Mouse (Mus musculus) retina, postnatal 1 day (tissue): ENCODE results near the gene Gm42517.

ENCODE experiments used
- DNase-seq: peaks from one replicate; pipeline ENCODE4 v3.0.0-alpha.2; 2012

The Gm42517 gene

DNA sequence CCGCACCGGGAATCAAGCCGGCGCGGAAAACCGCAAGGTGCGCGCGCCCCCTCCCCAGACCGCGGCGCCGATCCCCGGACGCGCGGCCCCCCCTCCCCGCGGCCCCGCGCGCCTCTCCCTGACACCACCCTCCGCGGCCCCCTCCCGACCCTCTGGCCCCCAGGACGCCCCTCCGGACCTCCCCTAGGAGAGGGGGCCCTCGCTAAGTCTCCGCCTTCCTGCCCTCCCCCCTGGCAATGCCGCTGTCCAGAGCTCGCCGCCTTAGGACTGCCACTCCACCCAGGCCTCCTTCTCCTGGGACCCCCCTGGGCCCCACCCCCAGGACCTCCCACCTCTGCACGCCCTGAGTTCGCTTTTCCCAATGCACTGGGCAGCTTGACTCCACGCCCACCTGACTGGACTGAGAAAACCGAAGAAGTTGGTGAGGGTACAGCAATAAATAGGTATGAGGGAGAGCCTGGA, at the start of gene Gm42517:
Gene Gm42517, minus strand, starts transcription at position 52 of the 462 bp plus-strand sequence.
- DNase-seq = peak; percentile 41

DNA sequence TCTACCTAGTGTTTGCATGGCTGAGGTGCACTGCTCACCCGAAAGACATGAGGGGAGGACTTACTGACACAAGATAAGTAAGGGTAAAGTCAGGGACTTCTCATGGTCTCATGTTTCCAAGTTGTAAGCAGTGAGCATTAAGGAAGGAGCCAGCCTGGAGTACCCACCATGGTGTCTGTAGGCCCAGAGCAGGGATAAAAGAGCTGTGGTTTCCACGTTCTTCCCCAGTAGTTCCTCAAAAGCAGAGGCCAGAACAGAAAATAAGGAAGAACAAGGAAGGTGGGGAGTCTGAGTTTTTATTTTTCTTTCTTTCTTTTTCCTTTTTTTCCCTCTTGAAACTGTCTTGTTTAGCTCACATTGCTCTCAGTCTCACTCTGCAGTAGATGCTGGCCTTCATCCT, 47.0 kb upstream of the Gm42517 start:
- DNase-seq = no peak

DNA sequence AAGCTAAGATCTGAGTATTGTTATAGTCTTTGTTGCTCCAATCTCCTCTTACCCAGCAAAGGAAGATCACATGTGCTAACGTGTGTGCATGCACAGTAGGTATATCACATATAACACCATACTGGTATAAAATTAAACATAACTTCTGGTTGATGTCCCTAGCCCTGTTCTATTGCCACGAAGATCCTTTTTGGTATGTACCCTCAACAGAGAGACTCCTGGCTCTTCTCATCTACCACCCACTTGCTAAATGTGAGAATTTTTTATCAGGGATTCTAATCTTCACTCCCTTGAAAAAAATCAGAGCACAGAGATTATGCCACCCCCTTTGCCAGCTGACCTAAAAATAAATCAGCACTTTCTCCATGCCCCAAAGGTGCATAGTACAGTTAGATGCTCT, 39.3 kb upstream of the Gm42517 start:
- DNase-seq = no peak

DNA sequence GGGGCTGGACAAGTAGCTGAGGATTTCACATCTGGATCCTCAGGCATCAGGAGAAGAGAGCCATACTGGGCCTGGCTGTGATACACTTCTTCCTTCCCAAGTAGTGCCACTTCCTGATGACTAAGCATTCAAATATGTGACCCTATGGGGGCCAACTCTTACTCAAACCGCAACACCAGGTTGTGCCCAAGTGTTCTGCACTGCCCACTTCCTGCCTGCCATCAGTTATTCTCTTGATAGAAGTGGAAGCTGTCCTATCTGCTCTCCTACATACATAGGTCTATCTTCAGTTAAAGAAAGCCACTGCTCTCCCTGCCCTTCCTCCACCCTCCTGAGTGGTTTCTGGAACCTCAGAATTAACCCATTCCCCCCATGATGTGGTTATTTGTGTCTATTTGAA, 37.7 kb upstream of the Gm42517 start:
- DNase-seq = no peak

DNA sequence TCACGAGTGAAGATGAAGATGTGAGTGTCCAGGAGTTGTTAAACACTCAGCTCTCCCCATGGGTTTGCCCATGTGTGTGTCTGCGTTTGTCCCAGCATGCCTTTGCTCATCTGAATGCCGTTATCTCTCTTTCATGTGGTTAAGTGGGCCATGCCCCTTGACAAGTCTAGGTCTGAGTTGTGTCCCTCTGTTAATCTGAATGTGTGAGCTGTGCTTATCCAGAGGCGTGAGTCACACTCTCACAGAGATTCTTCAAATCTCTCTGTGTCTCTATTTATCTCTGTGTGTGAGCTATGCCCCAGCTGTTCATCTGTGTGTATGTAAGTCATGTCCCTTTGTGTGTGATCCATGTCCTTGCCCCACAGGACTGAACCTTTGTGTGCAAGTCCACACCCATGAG, 35.7 kb upstream of the Gm42517 start:
- DNase-seq = no peak

DNA sequence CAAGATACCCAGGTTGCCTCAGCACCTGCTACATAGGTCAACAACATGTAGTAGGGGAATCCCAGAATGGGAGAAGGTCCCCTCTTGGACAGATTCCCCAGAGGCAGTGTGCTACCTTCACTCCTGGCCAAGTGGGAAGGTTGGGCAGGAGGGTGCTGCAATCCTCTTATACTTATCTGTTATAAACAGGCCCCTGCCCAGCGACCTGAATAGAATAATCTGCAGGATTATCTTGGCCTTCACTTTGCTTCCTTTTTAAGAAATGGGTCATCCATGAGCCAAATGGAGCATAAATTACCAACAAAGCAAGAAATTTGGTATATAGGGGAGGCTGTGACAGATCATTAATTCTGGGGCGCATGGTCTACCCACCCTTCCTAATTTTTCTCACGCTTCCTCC, 22.0 kb upstream of the Gm42517 start:
- peak; percentile 56 for DNase-seq

DNA sequence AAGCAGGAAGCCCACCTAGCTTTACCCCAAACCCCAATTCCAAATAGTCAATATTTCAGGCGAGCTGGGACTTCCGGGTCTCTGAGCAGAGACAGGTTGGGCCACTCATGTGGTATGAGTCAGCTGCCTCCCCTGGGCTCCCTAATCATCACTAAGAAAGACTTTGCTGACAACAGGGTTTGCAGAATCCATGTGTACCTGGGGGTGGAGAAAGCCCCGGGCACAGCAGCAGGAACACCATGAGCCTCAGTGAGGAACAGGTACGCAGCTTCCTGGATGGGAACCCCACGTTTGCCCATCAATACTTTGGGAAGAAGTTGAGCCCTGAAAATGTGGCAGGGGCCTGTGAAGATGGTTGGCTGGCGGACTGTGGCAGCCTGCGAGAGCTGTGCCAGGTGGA, 20.5 kb upstream of the Gm42517 start, which contains the start of gene Pde6b:
Gene Pde6b, plus strand, starts transcription at position 191 of the 400 bp plus-strand sequence.
- DNase-seq = no peak

DNA sequence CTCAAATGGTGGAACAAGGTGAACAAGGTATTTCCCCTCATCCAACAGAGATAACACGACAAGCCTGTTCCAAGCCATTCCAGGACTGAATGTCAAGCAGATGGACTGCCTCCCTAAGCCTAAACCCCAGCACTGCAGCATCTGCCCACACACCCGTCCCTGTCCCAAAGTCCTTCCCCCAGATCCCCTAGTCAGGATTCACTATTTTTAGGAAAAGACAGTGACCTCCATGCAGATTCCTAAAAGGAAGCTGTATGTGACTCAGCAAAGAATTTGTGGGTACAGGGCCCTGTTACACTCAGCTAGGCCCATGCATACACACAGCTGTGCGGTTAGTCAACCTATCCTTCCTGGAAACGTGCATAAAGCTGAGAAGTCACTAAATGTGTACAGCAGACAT, 18.7 kb upstream of the Gm42517 start:
- DNase-seq = no peak

DNA sequence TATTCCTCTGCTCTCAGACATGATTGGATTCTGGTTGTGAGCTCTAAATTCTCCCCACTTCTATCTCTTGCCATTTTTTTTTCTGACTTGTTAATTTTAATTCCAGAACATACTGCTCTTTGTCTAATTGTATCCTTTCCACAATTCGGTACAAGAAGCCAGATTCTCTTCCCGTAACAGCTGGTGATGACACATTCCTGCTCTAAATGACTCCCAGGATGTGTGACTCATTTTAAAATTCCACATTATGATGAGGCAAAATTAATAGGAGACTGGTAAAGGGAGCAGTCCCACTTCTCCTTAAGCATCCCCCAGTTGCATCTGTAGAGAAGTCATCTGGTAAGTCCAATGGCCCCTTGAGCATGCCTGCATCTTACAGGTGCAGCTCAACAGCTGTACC, 17.9 kb upstream of the Gm42517 start:
- DNase-seq = no peak

DNA sequence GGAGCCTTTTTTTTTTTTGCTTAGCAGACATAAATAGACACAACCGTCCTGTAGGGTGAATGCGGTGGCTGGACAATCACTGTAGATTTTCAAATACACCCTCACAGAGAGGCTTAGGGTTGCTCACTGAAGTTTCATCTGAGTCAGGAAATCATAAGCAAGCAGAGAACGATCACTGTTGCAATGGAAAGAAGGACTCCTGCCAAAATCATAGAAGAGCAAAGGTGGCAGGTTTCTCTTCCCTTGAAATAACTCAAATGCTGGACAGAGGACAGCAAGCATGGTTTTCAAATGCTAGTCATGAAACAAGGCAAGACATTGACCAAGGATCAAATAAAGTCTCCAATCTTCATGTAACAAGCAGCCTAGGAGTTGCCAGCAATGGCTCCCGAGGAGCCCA, 10.6 kb upstream of the Gm42517 start:
- DNase-seq = no peak

DNA sequence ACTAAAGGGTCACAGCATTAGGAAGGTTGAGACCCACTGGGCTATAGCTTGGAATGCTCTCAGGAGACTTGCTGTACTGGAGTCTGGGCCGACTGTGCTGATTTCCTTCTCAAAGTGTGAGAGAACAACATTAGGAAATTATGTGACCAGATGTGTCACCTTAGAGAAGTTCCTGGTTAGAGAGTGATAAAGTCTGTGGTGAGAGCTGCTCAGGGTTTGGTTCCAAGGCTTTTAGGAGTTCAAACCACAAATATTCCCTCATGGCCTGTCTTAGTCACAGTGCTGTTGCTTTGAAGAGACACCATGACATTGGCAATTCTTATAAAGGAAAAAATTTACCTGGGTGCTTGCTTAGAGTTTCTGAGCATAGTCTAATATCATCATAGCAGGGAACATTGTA, 8.3 kb upstream of the Gm42517 start:
- DNase-seq = no peak

DNA sequence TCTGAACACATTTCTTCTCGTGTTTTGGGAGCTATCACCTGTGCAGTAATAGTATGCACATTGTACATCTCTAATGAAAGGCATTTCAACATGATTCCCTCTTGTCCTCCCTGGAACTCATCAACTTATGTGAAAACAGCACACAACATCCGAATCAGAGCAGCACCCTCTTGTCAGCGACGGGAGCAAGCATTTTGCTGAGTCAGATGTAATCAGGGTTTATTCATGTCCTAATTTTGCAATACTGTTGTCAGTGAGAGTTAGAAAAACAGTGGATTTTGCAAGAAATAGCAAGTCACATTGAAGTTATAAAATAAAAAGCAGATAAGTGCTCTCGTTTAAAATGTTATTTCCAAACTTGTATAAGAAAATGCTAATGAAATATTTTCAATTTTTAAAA, 6.4 kb upstream of the Gm42517 start:
- DNase-seq = no peak

DNA sequence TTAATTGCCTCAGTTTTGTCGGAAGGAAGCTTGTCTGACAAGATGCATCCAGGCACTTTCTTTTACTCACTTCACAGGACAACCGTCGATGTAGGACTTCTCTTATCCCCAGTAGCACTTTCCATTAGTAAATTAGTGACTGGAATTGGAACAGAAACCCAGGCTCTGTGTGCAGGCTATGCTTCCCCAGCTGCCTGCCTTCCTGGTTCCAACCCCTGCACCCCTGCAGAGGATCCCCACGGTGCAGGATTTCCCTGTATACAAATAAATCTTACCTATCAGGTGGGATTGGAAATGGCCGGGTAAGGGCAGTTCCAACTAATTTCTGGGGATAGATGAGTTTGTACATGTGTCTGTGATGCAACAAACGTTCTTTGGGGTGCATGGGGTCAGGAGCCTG, 2.2 kb upstream of the Gm42517 start:
- DNase-seq = no peak

DNA sequence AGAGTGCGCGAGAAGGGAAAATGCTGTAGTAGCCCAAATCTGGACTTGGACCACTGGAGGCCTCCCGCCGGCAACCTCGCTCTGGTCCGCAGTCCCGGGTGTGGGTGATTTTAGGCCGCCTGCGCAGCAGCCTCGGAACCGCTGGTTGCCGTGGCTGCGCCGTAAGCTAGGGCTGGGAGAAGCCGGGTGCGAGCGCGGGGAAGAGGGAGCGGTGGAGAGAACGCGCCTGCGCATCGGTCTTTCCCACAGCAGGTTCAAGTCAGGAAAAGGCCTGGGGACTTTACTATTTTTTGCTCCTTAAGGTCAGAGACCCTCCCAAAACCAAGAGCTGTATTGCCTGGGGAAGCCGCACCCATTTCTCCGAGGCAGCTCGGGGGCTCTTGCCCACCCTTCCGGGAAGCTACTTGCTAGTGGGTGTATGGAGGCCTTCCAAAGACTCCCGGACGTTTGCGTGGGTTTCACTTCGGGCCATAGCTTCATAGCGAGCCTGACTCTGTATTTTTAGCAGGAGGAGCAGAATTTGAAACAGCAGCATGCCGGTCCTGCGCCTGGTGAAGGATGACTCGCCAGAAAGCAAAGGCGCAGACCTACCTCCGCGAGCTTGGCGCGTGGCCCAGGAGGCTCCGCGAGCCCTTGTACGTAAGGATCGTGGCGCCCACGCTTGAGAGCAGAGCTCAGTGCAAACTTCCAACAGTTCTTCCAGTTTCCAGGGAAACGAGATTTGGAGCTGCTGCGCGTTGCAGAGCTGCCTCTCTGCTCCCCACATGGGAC, 1.3 kb upstream of the Gm42517 start:
- DNase-seq = peak; percentile 53

DNA sequence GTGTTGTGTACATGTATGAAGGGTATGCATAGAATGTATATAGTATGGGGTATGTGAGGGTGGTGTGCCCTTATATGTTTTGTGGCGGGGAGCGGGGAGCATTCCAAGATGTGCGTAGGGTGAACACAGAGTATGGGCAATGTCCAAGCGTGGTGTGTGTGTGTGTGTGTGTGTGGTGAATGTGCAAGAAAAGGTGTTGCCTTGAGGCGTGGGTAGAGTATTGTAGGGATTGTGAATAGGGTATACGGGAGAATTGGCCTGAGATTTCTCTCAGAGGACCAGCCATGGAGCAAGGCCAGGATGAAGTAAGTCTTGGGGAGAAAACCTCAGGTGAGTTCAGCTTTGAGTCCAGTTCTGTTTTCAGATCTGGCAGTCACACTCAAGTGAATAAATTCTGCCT, 724 bp upstream of the Gm42517 start:
- DNase-seq = peak; percentile 21

DNA sequence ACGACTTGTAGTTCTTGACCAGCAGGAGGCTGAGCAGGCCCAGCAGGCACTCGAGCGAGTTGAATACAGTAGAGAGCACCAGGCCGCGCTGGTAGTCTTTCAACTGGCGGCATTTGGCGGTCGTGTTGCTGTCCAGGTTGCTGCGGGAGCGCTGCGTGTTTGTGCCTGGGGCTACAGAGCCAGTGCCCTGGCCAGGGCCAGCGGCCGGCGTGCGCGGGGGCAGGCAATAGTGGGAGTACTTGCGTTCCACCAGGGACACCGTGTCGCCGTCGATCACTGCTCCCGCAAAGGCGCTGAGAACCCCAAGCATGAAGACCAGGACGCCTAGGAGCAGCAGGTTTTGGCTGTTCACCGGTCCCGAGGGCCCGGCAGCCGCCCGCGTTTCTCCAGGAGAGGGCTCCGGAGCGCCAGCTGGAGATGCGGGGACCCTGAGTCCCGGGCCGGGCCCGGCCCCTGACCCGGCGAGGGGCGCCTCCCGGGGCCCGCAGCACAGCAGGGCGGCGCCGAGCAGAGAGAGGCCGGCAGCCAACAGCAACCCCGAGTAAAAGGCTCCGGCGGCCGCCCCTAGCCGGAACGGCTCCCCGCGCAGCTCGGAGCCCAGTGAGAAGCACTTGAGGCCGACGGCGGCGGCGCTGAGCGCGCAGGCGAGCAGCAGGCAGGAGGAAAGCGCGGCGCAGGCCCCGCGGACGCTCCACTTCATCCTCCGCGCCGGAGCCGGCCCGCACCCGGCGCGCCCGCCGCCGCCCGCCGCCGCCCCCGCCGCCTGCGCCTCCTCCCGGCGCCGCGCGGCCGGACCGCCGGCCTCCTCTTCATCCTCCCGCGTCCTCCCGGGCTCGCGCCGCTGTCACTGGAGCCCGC, 509 bp downstream of the Gm42517 start:
- DNase-seq = peak; percentile 63

DNA sequence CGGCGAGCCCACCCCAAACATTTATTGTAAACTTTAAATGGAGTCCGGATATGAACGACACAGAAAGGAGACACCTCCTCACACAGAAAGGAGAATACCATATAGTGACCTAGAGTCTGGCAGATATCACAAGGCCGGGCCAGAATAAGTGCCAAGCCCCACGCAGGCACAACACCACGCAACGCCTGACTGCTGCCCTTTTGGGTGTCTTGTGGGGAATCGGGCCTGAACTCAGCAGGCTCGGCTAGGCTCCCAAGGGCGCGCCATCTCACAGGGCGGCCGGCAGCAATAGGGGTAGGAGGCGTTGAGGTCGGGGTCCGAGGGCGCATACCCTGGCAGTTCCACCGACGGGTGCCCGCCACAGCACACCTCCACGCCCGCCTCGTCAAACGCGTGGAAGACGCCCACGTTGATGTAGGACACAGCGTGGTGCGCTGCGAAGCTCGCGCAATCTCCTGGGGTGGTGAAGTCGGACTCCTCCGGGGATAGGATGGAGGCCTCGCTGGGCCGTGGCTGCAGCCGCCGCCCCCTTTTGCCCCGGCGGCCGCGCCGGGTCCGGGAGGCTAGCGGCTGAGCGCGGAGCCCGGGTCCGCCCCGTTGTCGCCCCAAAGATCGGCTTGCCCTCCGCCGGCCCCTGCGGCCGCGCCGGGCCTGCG, 1.3 kb downstream of the Gm42517 start:
- DNase-seq = peak; percentile 3

DNA sequence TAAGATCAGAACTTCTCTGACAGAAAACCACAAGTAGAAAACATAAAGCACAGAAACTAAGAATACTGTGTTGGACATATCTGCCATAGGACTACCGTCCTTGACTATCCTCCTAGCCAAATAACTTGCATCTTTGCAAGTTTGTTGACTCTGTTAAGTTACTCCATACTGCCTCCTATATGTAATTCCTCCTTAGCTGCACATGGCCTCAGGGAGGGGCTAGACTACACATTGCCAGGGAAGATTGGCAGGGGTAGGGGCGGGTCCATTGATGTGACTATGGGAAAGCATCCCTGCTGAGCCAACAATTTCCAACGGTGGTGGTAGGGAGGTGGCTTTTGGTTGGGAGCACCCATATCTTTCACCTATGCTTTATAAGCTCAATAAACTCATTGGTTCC, 5.4 kb downstream of the Gm42517 start:
- peak; percentile 25 for DNase-seq

DNA sequence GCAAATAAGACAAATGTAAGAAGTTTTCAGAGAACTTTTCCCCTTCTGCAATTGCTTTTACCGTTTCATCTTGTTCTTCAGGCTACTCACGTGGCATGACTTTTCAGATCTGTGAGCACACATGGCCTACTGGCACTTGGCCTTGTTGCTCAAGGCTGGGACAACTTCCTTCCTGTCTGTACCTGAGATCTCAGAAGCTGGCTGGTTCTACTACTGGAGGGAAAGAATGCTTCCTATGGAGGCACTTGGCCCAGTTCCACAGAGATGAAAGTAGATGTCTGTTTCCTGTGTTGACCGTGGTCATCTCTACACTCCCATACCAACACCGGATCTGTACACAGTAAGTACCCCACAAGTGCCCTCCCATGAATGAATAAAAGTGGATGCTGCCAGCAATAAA, 7.5 kb downstream of the Gm42517 start:
- no peak for DNase-seq

DNA sequence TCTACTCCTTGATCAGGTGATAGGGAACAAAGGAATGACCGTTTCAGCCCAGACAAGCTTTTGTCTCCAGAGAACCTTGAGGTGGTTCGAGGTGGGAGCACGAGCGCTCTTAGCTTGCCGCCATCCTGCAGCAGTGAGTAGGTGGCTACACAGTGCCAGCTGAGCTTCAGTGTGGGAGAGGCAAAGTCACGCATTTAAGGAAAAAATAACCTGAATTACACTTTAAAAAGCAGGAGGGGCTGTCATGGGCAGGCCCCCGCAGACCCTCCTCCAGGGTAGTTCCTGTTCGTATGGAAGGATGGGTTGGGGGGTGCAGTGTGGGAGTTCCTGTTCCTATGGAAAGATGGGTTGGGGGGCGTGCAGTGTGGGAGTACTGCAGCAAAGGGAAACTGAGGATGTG, 8.2 kb downstream of the Gm42517 start:
- no peak for DNase-seq

DNA sequence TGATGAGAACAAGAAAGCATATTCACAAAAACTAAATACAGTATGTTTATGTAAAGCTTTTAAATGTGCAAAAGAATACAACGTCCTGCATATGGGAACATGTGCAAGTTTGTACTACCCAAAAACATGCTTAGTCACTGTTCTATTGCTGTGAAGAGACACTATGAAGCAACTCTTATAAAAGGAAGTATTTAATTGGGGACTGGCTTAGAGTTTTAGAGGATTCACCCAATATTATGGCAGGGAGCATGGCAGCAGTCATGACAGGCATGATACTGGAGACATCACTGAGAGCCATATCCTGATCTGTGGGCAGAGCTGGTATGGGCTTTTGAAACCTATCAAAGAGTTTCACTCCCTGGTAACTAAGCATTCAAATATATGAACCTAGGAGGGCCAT, 9.9 kb downstream of the Gm42517 start:
- no peak for DNase-seq

DNA sequence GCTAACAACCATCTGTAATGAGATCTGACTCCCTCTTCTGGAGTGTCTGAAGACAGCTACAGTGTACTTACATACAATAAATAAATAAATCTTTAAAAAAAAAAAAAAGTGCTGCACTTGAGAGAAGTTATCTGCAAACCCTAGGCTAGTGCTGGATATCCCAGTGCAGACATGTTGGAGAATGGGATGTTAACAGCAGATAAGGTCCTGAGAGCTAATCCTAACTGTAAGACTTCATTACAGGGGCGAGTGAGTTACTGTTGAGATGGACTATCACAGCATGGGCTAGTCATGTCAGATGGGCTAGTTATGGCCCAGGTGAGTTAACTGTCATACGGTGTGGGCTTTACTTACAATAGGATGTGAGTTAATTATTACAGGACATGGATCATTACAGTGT, 13.7 kb downstream of the Gm42517 start:
- DNase-seq = no peak

DNA sequence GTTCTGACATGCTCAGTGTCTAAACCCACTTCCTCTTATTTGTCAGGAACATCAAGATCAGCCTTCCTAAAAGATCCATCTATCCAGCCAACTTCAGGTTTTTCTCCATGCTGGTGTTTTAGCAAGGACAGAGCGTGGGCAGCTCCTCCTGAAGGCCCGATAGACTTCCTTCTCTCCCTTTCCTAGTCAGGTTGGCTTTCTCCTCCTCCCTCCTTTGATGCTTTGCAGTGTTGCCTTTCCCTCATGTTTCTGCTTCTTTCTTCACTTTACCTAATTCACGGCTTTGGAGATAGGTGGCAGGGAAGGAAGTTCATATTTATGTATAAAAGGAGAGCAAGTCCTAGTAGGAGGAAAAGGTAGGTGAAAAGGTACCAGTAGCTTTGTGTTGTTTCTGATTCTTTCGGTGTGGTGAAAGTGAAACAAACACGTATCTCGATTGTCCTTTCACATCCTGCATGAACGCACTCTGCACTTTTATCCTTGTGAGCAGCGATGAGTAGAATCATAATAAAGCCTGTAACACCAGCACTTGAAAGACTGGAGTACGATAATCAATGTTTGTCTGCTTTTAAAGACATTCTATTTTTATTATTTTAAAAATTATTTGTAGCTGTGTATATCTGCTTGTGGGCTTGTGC, 18.1 kb downstream of the Gm42517 start:
- DNase-seq = no peak
